Mouse (Mus musculus): ENCODE data around the gene Spop. TPM values are rescaled to one million over a fixed set of nuclear protein-coding genes. Genes with fewer than 3 reads are reported as not detected.

Spop gene
- polyA plus RNA-seq, 1 experiment from 2014 or later: 171 TPM

GRCm38 (mm10) chr11:95387354-95387753, 26.5 kb upstream of the Spop start:
- 0 out of 2 replicates have a peak, but pooled peaks cover 2% of the 10 kb centered on the region for H3K36me3 ChIP-seq (ENCODE audit: control insufficient read depth, insufficient read depth, low read length)
- H3K4me2 ChIP-seq (ENCODE audit: low read depth, low read length): no peak overlapping the region
- H3K9me3 ChIP-seq (replicated peaks; ENCODE audit: control insufficient read depth, low read length): no peaks in the 10 kb centered on the region
- peaks cover 4% of the 10 kb centered on the region for H3K4me1 ChIP-seq (ENCODE audit: control insufficient read depth, insufficient read depth, low read length)
- no peak for ATAC-seq (ENCODE audit: insufficient read depth, low FRiP score)
- 85% methylated on average over 7 of the region's 7 CpGs for WGBS
- no peaks in the 10 kb centered on the region for H3K27me3 ChIP-seq (ENCODE audit: control insufficient read depth, insufficient read depth, low read length)
- H3K27ac ChIP-seq (ENCODE audit: low read length): no peak overlapping the region
- no peak overlapping the region for H3K9ac ChIP-seq (ENCODE audit: low read length)
- H3K4me3 ChIP-seq (replicated peaks; ENCODE audit: low read length): no peak overlapping the region

- H3K9me3 ChIP-seq (replicated peaks; ENCODE audit: control insufficient read depth, low read length): no peaks in the 10 kb centered on the region
- 77% methylated on average over 3 of the region's 3 CpGs for WGBS
- no peak overlapping the region for H3K4me3 ChIP-seq (replicated peaks; ENCODE audit: low read length)
- no peak overlapping the region for H3K9ac ChIP-seq (ENCODE audit: low read length)
- 0 out of 2 replicates have a peak, but pooled peaks cover 2% of the 10 kb centered on the region for H3K36me3 ChIP-seq (ENCODE audit: control insufficient read depth, insufficient read depth, low read length)
- no peaks in the 10 kb centered on the region for H3K27me3 ChIP-seq (ENCODE audit: control insufficient read depth, insufficient read depth, low read length)
- ATAC-seq (ENCODE audit: insufficient read depth, low FRiP score): no peak
- no peak overlapping the region for H3K27ac ChIP-seq (ENCODE audit: low read length)
- no peak overlapping the region for H3K4me2 ChIP-seq (ENCODE audit: low read depth, low read length)
- peaks cover 4% of the 10 kb centered on the region for H3K4me1 ChIP-seq (ENCODE audit: control insufficient read depth, insufficient read depth, low read length)
Observed at GRCm38 (mm10) chr11:95389006-95389405, 24.9 kb upstream of the Spop start.

- WGBS: 89% methylated on average over 6 of the region's 6 CpGs
- peaks cover 7% of the 10 kb centered on the region for H3K4me1 ChIP-seq (ENCODE audit: control insufficient read depth, insufficient read depth, low read length)
Observed at GRCm38 (mm10) chr11:95390420-95390819, 23.5 kb upstream of the Spop start.

GRCm38 (mm10) chr11:95391201-95391600, 22.7 kb upstream of the Spop start:
- peaks cover 3% of the 10 kb centered on the region; the same call in 1 of the 2 replicates for H3K4me1 ChIP-seq (ENCODE audit: control insufficient read depth, insufficient read depth, low read length)
- no peaks in the 10 kb centered on the region for H3K27me3 ChIP-seq (ENCODE audit: control insufficient read depth, insufficient read depth, low read length)
- 0 out of 2 replicates have a peak, but pooled peaks cover 2% of the 10 kb centered on the region for H3K36me3 ChIP-seq (ENCODE audit: control insufficient read depth, insufficient read depth, low read length)
- no peak for ATAC-seq (ENCODE audit: insufficient read depth, low FRiP score)
- H3K27ac ChIP-seq (ENCODE audit: low read length): no peak overlapping the region
- H3K9me3 ChIP-seq (replicated peaks; ENCODE audit: control insufficient read depth, low read length): no peaks in the 10 kb centered on the region
- H3K4me3 ChIP-seq (replicated peaks; ENCODE audit: low read length): no peak overlapping the region
- no peak overlapping the region for H3K9ac ChIP-seq (ENCODE audit: low read length)
- no peak overlapping the region for H3K4me2 ChIP-seq (ENCODE audit: low read depth, low read length)
- WGBS: 75% methylated on average over 4 of the region's 4 CpGs

More at GRCm38 (mm10) chr11:95390420-95390819, 23.5 kb upstream of the Spop start:
- Histone ChIP-seq H3K4me3 (replicated peaks; ENCODE audit: low read length) (no peak overlapping the region), H3K9ac (ENCODE audit: low read length) (no peak overlapping the region), H3K36me3 (ENCODE audit: control insufficient read depth, insufficient read depth, low read length) (0 out of 2 replicates have a peak, but pooled peaks cover 2% of the 10 kb centered on the region), H3K4me2 (ENCODE audit: low read depth, low read length) (no peak overlapping the region), H3K9me3 (replicated peaks; ENCODE audit: control insufficient read depth, low read length) (no peaks in the 10 kb centered on the region), H3K27ac (ENCODE audit: low read length) (no peak overlapping the region), H3K27me3 (ENCODE audit: control insufficient read depth, insufficient read depth, low read length) (no peaks in the 10 kb centered on the region)
- no peak for ATAC-seq (ENCODE audit: insufficient read depth, low FRiP score)

- Histone ChIP-seq H3K4me1 (ENCODE audit: control insufficient read depth, insufficient read depth, low read length) (peaks cover 3% of the 10 kb centered on the region; the same call in 1 of the 2 replicates), H3K9ac (ENCODE audit: low read length) (no peak overlapping the region), H3K9me3 (replicated peaks; ENCODE audit: control insufficient read depth, low read length) (no peaks in the 10 kb centered on the region), H3K36me3 (ENCODE audit: control insufficient read depth, insufficient read depth, low read length) (0 out of 2 replicates have a peak, but pooled peaks cover 2% of the 10 kb centered on the region), H3K27me3 (ENCODE audit: control insufficient read depth, insufficient read depth, low read length) (no peaks in the 10 kb centered on the region), H3K4me3 (replicated peaks; ENCODE audit: low read length) (no peak overlapping the region), H3K4me2 (ENCODE audit: low read depth, low read length) (no peak overlapping the region), H3K27ac (ENCODE audit: low read length) (0 out of 2 replicates have a peak overlapping the region, but pooled peaks have one; percentile 39)
- 61% methylated on average over 5 of the region's 5 CpGs for WGBS
- no peak for ATAC-seq (ENCODE audit: insufficient read depth, low FRiP score)
Observed at GRCm38 (mm10) chr11:95391743-95392142, 22.1 kb upstream of the Spop start.

- no peak for ATAC-seq (ENCODE audit: insufficient read depth, low FRiP score)
- Histone ChIP-seq H3K36me3 (ENCODE audit: control insufficient read depth, insufficient read depth, low read length) (0 out of 2 replicates have a peak, but pooled peaks cover 2% of the 10 kb centered on the region), H3K4me3 (replicated peaks; ENCODE audit: low read length) (no peak overlapping the region), H3K9me3 (replicated peaks; ENCODE audit: control insufficient read depth, low read length) (no peaks in the 10 kb centered on the region), H3K9ac (ENCODE audit: low read length) (no peak overlapping the region), H3K4me2 (ENCODE audit: low read depth, low read length) (no peak overlapping the region), H3K27ac (ENCODE audit: low read length) (peak overlapping the region; percentile 68; the same call in 1 of the 2 replicates), H3K4me1 (ENCODE audit: control insufficient read depth, insufficient read depth, low read length) (peaks cover 3% of the 10 kb centered on the region; the same call in 1 of the 2 replicates), H3K27me3 (ENCODE audit: control insufficient read depth, insufficient read depth, low read length) (no peaks in the 10 kb centered on the region)
- 58% methylated on average over 7 of the region's 7 CpGs for WGBS
Observed at GRCm38 (mm10) chr11:95392223-95392667, 21.6 kb upstream of the Spop start.

GRCm38 (mm10) chr11:95392708-95393499, 21.0 kb upstream of the Spop start:
- peaks cover 3% of the 10 kb centered on the region; the same call in 1 of the 2 replicates for H3K4me1 ChIP-seq (ENCODE audit: control insufficient read depth, insufficient read depth, low read length)
- H3K9me3 ChIP-seq (replicated peaks; ENCODE audit: control insufficient read depth, low read length): no peaks in the 10 kb centered on the region
- H3K27ac ChIP-seq (ENCODE audit: low read length): peak overlapping the region; percentile 68
- no peak overlapping the region for H3K4me3 ChIP-seq (replicated peaks; ENCODE audit: low read length)
- H3K4me2 ChIP-seq (ENCODE audit: low read depth, low read length): no peak overlapping the region
- 74% methylated on average over 11 of the region's 11 CpGs for WGBS
- no peak for ATAC-seq (ENCODE audit: insufficient read depth, low FRiP score)
- 0 out of 2 replicates have a peak, but pooled peaks cover 2% of the 10 kb centered on the region for H3K36me3 ChIP-seq (ENCODE audit: control insufficient read depth, insufficient read depth, low read length)
- no peaks in the 10 kb centered on the region for H3K27me3 ChIP-seq (ENCODE audit: control insufficient read depth, insufficient read depth, low read length)
- H3K9ac ChIP-seq (ENCODE audit: low read length): no peak overlapping the region

GRCm38 (mm10) chr11:95393500-95393816, 20.4 kb upstream of the Spop start:
- H3K4me1 ChIP-seq (ENCODE audit: control insufficient read depth, insufficient read depth, low read length): peaks cover 3% of the 10 kb centered on the region; the same call in 1 of the 2 replicates
- H3K9me3 ChIP-seq (replicated peaks; ENCODE audit: control insufficient read depth, low read length): no peaks in the 10 kb centered on the region
- 0 out of 2 replicates have a peak, but pooled peaks cover 2% of the 10 kb centered on the region for H3K36me3 ChIP-seq (ENCODE audit: control insufficient read depth, insufficient read depth, low read length)
- H3K4me3 ChIP-seq (replicated peaks; ENCODE audit: low read length): no peak overlapping the region
- no peak; the same call in 1 of the 2 replicates for ATAC-seq (ENCODE audit: insufficient read depth, low FRiP score)
- 32% methylated on average over 5 of the region's 5 CpGs for WGBS
- peak overlapping the region; percentile 70 for H3K27ac ChIP-seq (ENCODE audit: low read length)
- H3K4me2 ChIP-seq (ENCODE audit: low read depth, low read length): no peak overlapping the region
- no peaks in the 10 kb centered on the region for H3K27me3 ChIP-seq (ENCODE audit: control insufficient read depth, insufficient read depth, low read length)
- 0 out of 2 replicates have a peak overlapping the region, but pooled peaks have one; percentile 18 for H3K9ac ChIP-seq (ENCODE audit: low read length)

- peak overlapping the region; percentile 70 for H3K27ac ChIP-seq (ENCODE audit: low read length)
- 36% methylated on average over 5 of the region's 5 CpGs for WGBS
Observed at GRCm38 (mm10) chr11:95394112-95394511, 19.8 kb upstream of the Spop start.

More at GRCm38 (mm10) chr11:95394112-95394511, 19.8 kb upstream of the Spop start:
- Histone ChIP-seq H3K36me3 (ENCODE audit: control insufficient read depth, insufficient read depth, low read length) (0 out of 2 replicates have a peak, but pooled peaks cover 2% of the 10 kb centered on the region), H3K4me3 (replicated peaks; ENCODE audit: low read length) (no peak overlapping the region), H3K9me3 (replicated peaks; ENCODE audit: control insufficient read depth, low read length) (no peaks in the 10 kb centered on the region), H3K27me3 (ENCODE audit: control insufficient read depth, insufficient read depth, low read length) (no peaks in the 10 kb centered on the region), H3K4me2 (ENCODE audit: low read depth, low read length) (no peak overlapping the region), H3K4me1 (ENCODE audit: control insufficient read depth, insufficient read depth, low read length) (peaks cover 3% of the 10 kb centered on the region; the same call in 1 of the 2 replicates), H3K9ac (ENCODE audit: low read length) (0 out of 2 replicates have a peak overlapping the region, but pooled peaks have one; percentile 18)
- ATAC-seq (ENCODE audit: insufficient read depth, low FRiP score): no peak
